Mouse (Mus musculus): ENCODE measurements around the gene Serbp1.

DNA sequence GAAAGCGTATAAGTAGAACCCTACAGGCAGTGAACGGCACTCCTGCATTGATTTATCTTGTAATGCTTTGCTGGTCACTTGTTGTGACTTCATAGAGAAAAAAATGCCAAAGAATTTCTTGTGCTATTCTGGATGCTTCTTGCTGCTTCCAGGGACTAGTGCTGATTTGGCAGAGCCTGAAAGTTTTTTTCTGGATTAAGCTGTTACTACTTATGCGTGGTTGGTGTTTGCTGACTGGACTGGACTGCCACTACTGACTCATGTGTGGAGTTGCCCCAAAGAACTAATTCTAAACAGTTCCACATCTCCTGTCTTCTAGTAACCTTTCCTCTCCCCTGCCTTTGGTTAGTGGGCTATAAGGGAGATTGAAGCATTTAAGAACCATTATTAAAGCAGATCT, 85.8 kb downstream of the Serbp1 start:
- TF ChIP-seq CTCF (IDR thresholded peaks at IDR 0.05) (no peak), EP300 (IDR thresholded peaks at IDR 0.05) (no peak)
